Comparison of ENCODE assay signal across 9 mouse cellular contexts in genomic region chr5:25848058-25848457, GRCm38 (mm10).
DNase-seq lines count a peak whose midpoint lies in the region; ATAC-seq lines count a peak whose summit lies in the region.
"Had no signal": no experiment of that assay in that cellular context is flagged by ENCODE, and none has a peak within 500 bp of the region (broad histone marks: within the 10 kb centered on the region; RNA-seq: fewer than 3 reads in every experiment).

No protein-coding gene starts in this region.

- H3K27ac ChIP-seq in forebrain, embryonic 10.5 days: no peak overlapping the region
- H3K27ac ChIP-seq in forebrain, embryonic 12.5 days: no peak overlapping the region
- H3K27ac ChIP-seq in forebrain, embryonic 16.5 days (ENCODE audit: low read length): no peak overlapping the region
- no peak overlapping the region for H3K27ac ChIP-seq in neural tube, embryonic 15.5 days (replicated peaks)
- H3K27ac ChIP-seq: heart, embryonic 13.5 days had no signal

- WGBS in forebrain, embryonic 10.5 days: 51% methylated on average over 9 of the region's 9 CpGs
- 50% methylated on average over 9 of the region's 9 CpGs for WGBS in forebrain, embryonic 12.5 days
- 51% methylated on average over 9 of the region's 9 CpGs for WGBS in forebrain, embryonic 16.5 days
- WGBS in neural tube, embryonic 15.5 days: 54% methylated on average over 9 of the region's 9 CpGs

- H3K9me3 ChIP-seq in forebrain, embryonic 10.5 days: no peaks in the 10 kb centered on the region
- no peaks in the 10 kb centered on the region for H3K9me3 ChIP-seq in forebrain, embryonic 12.5 days
- H3K9me3 ChIP-seq in forebrain, embryonic 16.5 days (ENCODE audit: control insufficient read depth, low read length): no peaks in the 10 kb centered on the region
- H3K9me3 ChIP-seq in neural tube, embryonic 15.5 days (replicated peaks): no peaks in the 10 kb centered on the region
- H3K9me3 ChIP-seq: heart, embryonic 13.5 days had no signal

- DNase-seq in forebrain, embryonic 10.5 days (ENCODE audit: extremely low spot score, low spot score): peak; percentile 52
- peak; percentile 26 for DNase-seq in 3T3-L1 (ENCODE audit: low read depth, low spot score)
- peak; percentile 3 for DNase-seq in c-Kit-positive CD71-positive TER-119-negative erythroid progenitor cells, embryonic 14.5 days (ENCODE audit: low read depth)
- DNase-seq in layer of hippocampus, postnatal 25 days (ENCODE audit: extremely low spot score in 1 of 2, low spot score in 1 of 2): peak; percentile 34 to 81
- peak; percentile 13 for DNase-seq in yolk sac, embryonic 10.5 days (ENCODE audit: low spot score)

- ATAC-seq in forebrain, embryonic 12.5 days (ENCODE audit: low FRiP score): no peak
- ATAC-seq in forebrain, embryonic 16.5 days: peak; percentile 61; the same call in 1 of the 2 replicates
- ATAC-seq in neural tube, embryonic 15.5 days (ENCODE audit: low FRiP score): peak; percentile 53; the same call in 1 of the 2 replicates

- H3K27me3 ChIP-seq in forebrain, embryonic 10.5 days (ENCODE audit: poor library complexity, severe bottlenecking): no peaks in the 10 kb centered on the region
- no peaks in the 10 kb centered on the region for H3K27me3 ChIP-seq in forebrain, embryonic 12.5 days
- no peaks in the 10 kb centered on the region for H3K27me3 ChIP-seq in forebrain, embryonic 16.5 days (replicated peaks; ENCODE audit: control insufficient read depth, insufficient read depth, low read length)
- no peaks in the 10 kb centered on the region for H3K27me3 ChIP-seq in neural tube, embryonic 15.5 days (replicated peaks)
- H3K27me3 ChIP-seq: heart, embryonic 13.5 days had no signal

- H3K9ac ChIP-seq in forebrain, embryonic 12.5 days: no peak overlapping the region
- no peak overlapping the region for H3K9ac ChIP-seq in forebrain, embryonic 16.5 days (replicated peaks; ENCODE audit: low read depth, low read length)
- no peak overlapping the region for H3K9ac ChIP-seq in neural tube, embryonic 15.5 days (replicated peaks)
- H3K9ac ChIP-seq: heart, embryonic 13.5 days had no signal

- no peaks in the 10 kb centered on the region for H3K4me1 ChIP-seq in forebrain, embryonic 10.5 days
- H3K4me1 ChIP-seq in forebrain, embryonic 12.5 days: no peaks in the 10 kb centered on the region
- H3K4me1 ChIP-seq in forebrain, embryonic 16.5 days (replicated peaks; ENCODE audit: control insufficient read depth, insufficient read depth, low read length): no peaks in the 10 kb centered on the region
- no peaks in the 10 kb centered on the region for H3K4me1 ChIP-seq in neural tube, embryonic 15.5 days

- H3K4me3 ChIP-seq in forebrain, embryonic 10.5 days: no peak overlapping the region
- no peak overlapping the region for H3K4me3 ChIP-seq in forebrain, embryonic 12.5 days (replicated peaks)
- H3K4me3 ChIP-seq in forebrain, embryonic 16.5 days (replicated peaks; ENCODE audit: low read length): no peak overlapping the region
- H3K4me3 ChIP-seq in neural tube, embryonic 15.5 days (replicated peaks): no peak overlapping the region
- H3K4me3 ChIP-seq: heart, embryonic 13.5 days had no signal

- H3K36me3 ChIP-seq in forebrain, embryonic 10.5 days (replicated peaks): no peaks in the 10 kb centered on the region
- no peaks in the 10 kb centered on the region for H3K36me3 ChIP-seq in forebrain, embryonic 12.5 days (replicated peaks)
- no peaks in the 10 kb centered on the region for H3K36me3 ChIP-seq in forebrain, embryonic 16.5 days (ENCODE audit: control insufficient read depth, insufficient read depth)
- no peaks in the 10 kb centered on the region for H3K36me3 ChIP-seq in neural tube, embryonic 15.5 days
- H3K36me3 ChIP-seq: heart, embryonic 13.5 days had no signal

- H3K4me2 ChIP-seq in forebrain, embryonic 12.5 days: no peak overlapping the region
- no peak overlapping the region for H3K4me2 ChIP-seq in forebrain, embryonic 16.5 days (ENCODE audit: low read length)
- no peak overlapping the region for H3K4me2 ChIP-seq in neural tube, embryonic 15.5 days
- H3K4me2 ChIP-seq: heart, embryonic 13.5 days had no signal

Comparison
In these comparisons a context has a peak if more than half of its experiments do, and no peak if none do; other contexts are left out.
1. DNase-seq: peak in every context shown above with its lines; median percentile 58 in layer of hippocampus, postnatal 25 days; 52 in forebrain, embryonic 10.5 days; 26 in 3T3-L1; 13 in yolk sac, embryonic 10.5 days; 3 in c-Kit-positive CD71-positive TER-119-negative erythroid progenitor cells, embryonic 14.5 days.